Mouse (Mus musculus) thymus, postnatal 0 days (tissue): Measurements from ENCODE around the gene Cept1. TPM values are rescaled to one million over a fixed set of nuclear protein-coding genes. Genes with fewer than 3 reads are reported as not detected.

Experiments
- polyA plus RNA-seq: library from polyadenylated mRNA; unstranded; fragments of >200 nt; fragmentation: Nextera tagmentation; extraction: Ambion mirVana; gene quantifications from 2 replicates; pipeline ENCODE4 v1.2.1, GENCODE M21; 2015

The Cept1 gene
- polyA plus RNA-seq, 1 experiment from 2014 or later = 66.8 TPM

Other genes with a start within 250 kb of the Cept1 start
- 0.08 and 0.12 TPM in 2 replicates for gene Chil6, start 141.6 kb downstream of the Cept1 start, polyA plus RNA-seq
- 60.8 and 65.8 TPM in 2 replicates for gene Dennd2d, start 65.4 kb downstream of the Cept1 start, polyA plus RNA-seq
- 55.8 and 57.4 TPM in 2 replicates for gene Dram2, start within 50 bp of the Cept1 start, polyA plus RNA-seq
- gene Lrif1, start 137.2 kb upstream of the Cept1 start, polyA plus RNA-seq = 26.3 and 28.8 TPM in 2 replicates
- 146 and 152 TPM in 2 replicates for gene Cd53, start 242.3 kb upstream of the Cept1 start, polyA plus RNA-seq